Mouse (Mus musculus) kidney, adult 2 months (tissue): ENCODE results near the gene Xrra1.

Experiments used
- CTCF ChIP-seq: fragments of 200-500 bp; conservative IDR thresholded peaks from 2 replicates; pipeline ENCODE4 v1.5.1; 2011; ENCODE audit warnings: low read depth, mild to moderate bottlenecking, control low read depth, low read length, moderate library complexity, mixed read lengths; ENCODE audit not compliant: insufficient read depth, insufficient read length
- POLR2A ChIP-seq: fragments of 200-500 bp; IDR thresholded peaks from one replicate; pipeline ENCODE4 v1.6.1; 2011; ENCODE audit warnings: low read depth, low read length, control low read depth

- TF ChIP-seq CTCF (no peak), POLR2A (no peak)
Measured at GRCm38 (mm10) chr7:99834314-99834853, 24.5 kb upstream of the Xrra1 start.
